Mouse (Mus musculus) midbrain, embryonic 11.5 days (tissue): Measurements from ENCODE around the gene Prdx3. TPM values are rescaled to one million over a fixed set of nuclear protein-coding genes. Genes with fewer than 3 reads are reported as not detected.
A peak's percentile ranks its signal among the peaks of the same experiment; 100 is the strongest.
"Not testable (repeated sequence)": the region's sequence is repeated elsewhere in the genome, so short reads cannot be mapped to it uniquely, and the experiment has no call there.

Experiments
- ATAC-seq: fragments of 200-750 bp; cut with Nextera tagmentation; 2 replicates; pipeline ENCODE4 v1.8.0; 2017; ENCODE audit warnings: moderate TSS enrichment, moderate library complexity; ENCODE audit not compliant: low FRiP score
- DNase-seq: peaks from one replicate; pipeline ENCODE4 v3.0.0; 2015; ENCODE audit warnings: low spot score; ENCODE audit errors: missing footprints
- H3K27ac ChIP-seq: fragments of 300-500 bp; sonication (generic); 2 replicates; pipeline ENCODE4 v1.5.1; 2014; ENCODE audit warnings: low read depth, low read length
- H3K27me3 ChIP-seq: fragments of 300-500 bp; sonication (generic); 2 replicates; pipeline ENCODE4 v1.6.1; 2014; ENCODE audit warnings: mild to moderate bottlenecking, low read length, moderate library complexity, mixed read lengths; ENCODE audit not compliant: control insufficient read depth, insufficient read depth
- H3K36me3 ChIP-seq: fragments of 300-500 bp; sonication (generic); 2 replicates; pipeline ENCODE4 v1.6.1; 2014; ENCODE audit warnings: mild to moderate bottlenecking, low read length, moderate library complexity, mixed read lengths; ENCODE audit not compliant: control insufficient read depth, insufficient read depth
- H3K4me1 ChIP-seq: fragments of 300-500 bp; sonication (generic); 2 replicates; pipeline ENCODE4 v1.6.1; 2014; ENCODE audit warnings: low read length; ENCODE audit not compliant: control insufficient read depth, insufficient read depth
- H3K4me2 ChIP-seq: fragments of 300-500 bp; sonication (generic); 2 replicates; pipeline ENCODE4 v1.6.1; 2014; ENCODE audit warnings: mild to moderate bottlenecking, moderate library complexity
- H3K4me3 ChIP-seq: fragments of 300-500 bp; sonication (generic); 2 replicates; pipeline ENCODE4 v1.5.1; 2014; ENCODE audit warnings: low read depth, low read length
- H3K9ac ChIP-seq: fragments of 300-500 bp; sonication (generic); 2 replicates; pipeline ENCODE4 v1.6.1; 2014; ENCODE audit warnings: low read length
- H3K9me3 ChIP-seq: fragments of 300-500 bp; sonication (generic); 2 replicates; pipeline ENCODE4 v1.6.1; 2016; ENCODE audit warnings: low read length; ENCODE audit not compliant: control insufficient read depth
- WGBS: fragments of 180-500 bp; shearing (Covaris S2); extraction: QIAGEN DNeasy Blood & Tissue Kit; methylation state at CpG from one replicate; pipeline ENCODE4 v1.1.7; 2014; 5-methylcytosine and 5-hydroxymethylcytosine counted together
- polyA plus RNA-seq: library from polyadenylated mRNA; unstranded; fragments of >200 nt; fragmentation: Nextera tagmentation; extraction: Ambion mirVana; gene quantifications from 2 replicates; pipeline ENCODE4 v1.2.1, GENCODE M21; 2014

Prdx3 gene
- polyA plus RNA-seq, 1 experiment from 2014 or later, result 122 TPM

DNA sequence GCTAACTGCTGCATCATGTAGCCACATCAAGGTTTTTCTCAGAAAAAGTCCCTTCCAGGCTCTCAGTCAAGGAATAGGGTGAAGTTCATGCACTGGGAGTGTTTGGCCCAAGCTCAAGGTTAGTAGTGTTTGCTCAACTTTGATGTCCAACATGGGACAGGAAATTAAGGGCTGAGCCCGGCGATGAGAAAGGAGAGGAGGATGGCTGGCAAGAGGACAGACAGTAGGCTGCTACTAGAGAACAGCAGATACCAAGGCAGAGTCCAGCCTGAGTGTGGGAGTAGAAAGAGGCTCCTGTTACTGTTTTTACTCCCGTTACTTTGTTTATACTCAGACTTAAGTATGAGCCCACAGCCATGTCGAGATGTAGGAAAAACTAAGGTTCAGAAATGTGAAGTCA is 855 bp downstream of the Prdx3 start:
- Histone ChIP-seq H3K4me1 (no peaks in the 10 kb centered on the region; the same call in 1 of the 2 replicates), H3K36me3 (no peaks in the 10 kb centered on the region), H3K27me3 (no peaks in the 10 kb centered on the region), H3K27ac (no peak overlapping the region), H3K4me3 (peak overlapping the region; percentile 60), H3K4me2 (peak overlapping the region; percentile 62), H3K9me3 (no peaks in the 10 kb centered on the region), H3K9ac (peak overlapping the region; percentile 79; the same call in 1 of the 2 replicates)
- ATAC-seq, result no peak
- 50% methylated on average over 4 of the region's 4 CpGs for WGBS
- DNase-seq, result no peak

DNA sequence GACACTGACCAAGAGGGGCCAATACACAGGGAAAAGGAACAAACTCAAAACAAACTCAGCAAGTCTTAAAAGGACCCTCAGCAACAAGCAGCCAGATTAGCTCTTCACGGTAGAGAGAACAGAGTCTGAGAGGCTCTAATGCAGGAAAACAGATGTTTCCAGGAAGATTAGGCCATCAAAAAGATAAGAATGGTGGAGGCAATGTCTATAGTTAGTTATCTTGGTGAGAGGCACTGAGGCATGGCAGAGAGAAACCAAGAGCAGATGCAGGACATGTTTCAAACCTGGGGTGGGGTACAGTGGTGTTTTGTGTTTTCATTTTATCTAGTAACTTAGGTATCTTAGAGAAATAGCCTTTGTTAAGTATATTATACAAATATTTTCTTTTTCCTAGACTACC is 2.1 kb downstream of the Prdx3 start:
- Histone ChIP-seq H3K4me2 (no peak overlapping the region), H3K27ac (no peak overlapping the region), H3K9ac (no peak overlapping the region), H3K4me1 (no peaks in the 10 kb centered on the region; the same call in 1 of the 2 replicates), H3K4me3 (no peak overlapping the region), H3K27me3 (no peaks in the 10 kb centered on the region), H3K36me3 (no peaks in the 10 kb centered on the region; the same call in 1 of the 2 replicates), H3K9me3 (no peaks in the 10 kb centered on the region)
- ATAC-seq, result no peak
- no peak for DNase-seq
- WGBS, result 16% methylated on average over 1 of the region's 1 CpGs

- Histone ChIP-seq H3K27me3 (no peaks in the 10 kb centered on the region), H3K36me3 (no peaks in the 10 kb centered on the region; the same call in 1 of the 2 replicates), H3K4me3 (no peak overlapping the region), H3K4me2 (no peak overlapping the region), H3K9me3 (no peaks in the 10 kb centered on the region), H3K27ac (no peak overlapping the region), H3K4me1 (no peaks in the 10 kb centered on the region; the same call in 1 of the 2 replicates), H3K9ac (no peak overlapping the region)
- ATAC-seq (no peak), DNase-seq (no peak)
- 88% methylated on average over 5 of the region's 5 CpGs for WGBS
Observed at GRCm38 (mm10) chr19:60871366-60871765, 3.0 kb downstream of the Prdx3 start.

- Histone ChIP-seq H3K9ac (no peak overlapping the region), H3K4me1 (no peaks in the 10 kb centered on the region; the same call in 1 of the 2 replicates), H3K27ac (no peak overlapping the region), H3K36me3 (no peaks in the 10 kb centered on the region; the same call in 1 of the 2 replicates), H3K4me3 (no peak overlapping the region), H3K9me3 (no peaks in the 10 kb centered on the region), H3K4me2 (no peak overlapping the region), H3K27me3 (no peaks in the 10 kb centered on the region)
- ATAC-seq (no peak), DNase-seq (no peak)
- WGBS, result 90% methylated on average over 1 of the region's 1 CpGs
Observed at GRCm38 (mm10) chr19:60870489-60870888, 3.9 kb downstream of the Prdx3 start.

GRCm38 (mm10) chr19:60866169-60866568 is 8.2 kb downstream of the Prdx3 start:
- WGBS, result 94% methylated on average over 4 of the region's 4 CpGs
- not testable (repeated sequence) for H3K9me3 ChIP-seq, DNase-seq, H3K4me2 ChIP-seq, H3K9ac ChIP-seq, H3K27me3 ChIP-seq, ATAC-seq, H3K4me1 ChIP-seq, H3K4me3 ChIP-seq, H3K27ac ChIP-seq, H3K36me3 ChIP-seq

DNA sequence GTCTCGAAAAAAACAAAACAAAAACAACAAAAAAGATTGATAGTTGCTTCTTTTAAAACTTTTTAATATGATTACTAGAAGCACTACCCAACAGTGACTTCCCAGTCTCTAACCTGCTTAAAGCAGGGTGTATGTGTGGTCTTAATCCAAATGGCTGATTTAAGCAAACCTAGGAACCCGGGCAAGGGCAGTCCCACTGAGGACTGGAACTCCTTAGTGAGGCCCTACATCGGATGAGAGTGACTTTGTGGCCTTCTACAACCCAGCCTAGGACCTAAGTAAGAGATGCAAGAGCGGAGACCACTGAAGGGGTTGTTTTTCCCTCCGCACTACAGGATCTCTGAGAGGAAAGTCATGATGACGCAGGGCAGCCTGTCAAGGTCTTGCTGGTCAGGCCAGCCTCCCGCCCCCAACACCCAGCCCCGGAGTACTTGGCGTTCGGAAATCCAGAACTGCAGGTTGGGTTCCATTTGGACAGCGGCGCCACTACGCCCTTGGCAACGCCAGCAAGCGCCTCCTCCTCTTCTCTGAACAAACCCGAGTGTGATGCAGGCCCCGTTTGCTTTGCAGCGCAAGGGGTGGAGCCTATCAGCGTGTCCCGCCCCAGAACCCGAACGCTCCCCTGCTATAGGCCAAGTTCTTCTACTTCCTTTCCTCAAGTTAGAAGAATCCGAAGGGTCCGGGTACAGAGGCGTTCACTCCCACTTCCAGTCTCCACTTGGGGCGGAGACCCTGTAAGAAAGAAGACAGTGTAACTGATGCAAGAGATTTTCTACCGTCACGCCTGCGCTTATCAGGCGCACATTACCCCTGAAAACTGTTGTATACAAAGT is 13.3 kb downstream of the Prdx3 start, which contains the start of gene Sfxn4:
TSS of gene Sfxn4 (minus strand) at position 612 of the 833 bp plus-strand sequence.
- Histone ChIP-seq H3K27ac (no peak within 1 kb of the TSS; the same call in 1 of the 2 replicates), H3K9ac (peak within 1 kb of the TSS; percentile 80), H3K9me3 (no peaks in the 10 kb centered on the region), H3K4me3 (peak within 1 kb of the TSS; percentile 60), H3K27me3 (no peaks in the 10 kb centered on the region), H3K36me3 (peaks cover 4% of the 10 kb centered on the region; the same call in 1 of the 2 replicates), H3K4me1 (no peaks in the 10 kb centered on the region), H3K4me2 (peak within 1 kb of the TSS; percentile 66)
- 4% methylated on average over 30 of the region's 30 CpGs for WGBS
- peak; percentile 98 for DNase-seq
- ATAC-seq, result peak; percentile 100

DNA sequence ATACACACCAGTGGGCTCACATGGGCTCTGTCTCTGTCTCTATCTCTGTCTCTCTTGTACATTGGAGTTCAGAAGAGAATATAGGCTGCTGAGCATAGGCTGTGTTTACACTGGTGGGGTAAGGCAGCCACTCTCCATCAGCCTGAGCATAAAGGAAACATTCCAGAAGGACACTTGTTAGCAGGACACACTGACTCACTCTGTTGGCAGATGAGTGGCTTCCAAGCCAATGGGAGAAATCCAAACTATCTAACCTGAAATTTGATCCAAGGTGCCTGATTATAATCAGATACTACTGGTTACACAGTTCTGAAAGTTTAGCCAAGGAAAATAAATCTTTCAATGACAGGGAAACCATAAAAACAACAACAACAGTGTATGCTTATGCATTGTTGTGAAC is 28.6 kb downstream of the Prdx3 start:
- H3K4me1 ChIP-seq, result no peaks in the 10 kb centered on the region

DNA sequence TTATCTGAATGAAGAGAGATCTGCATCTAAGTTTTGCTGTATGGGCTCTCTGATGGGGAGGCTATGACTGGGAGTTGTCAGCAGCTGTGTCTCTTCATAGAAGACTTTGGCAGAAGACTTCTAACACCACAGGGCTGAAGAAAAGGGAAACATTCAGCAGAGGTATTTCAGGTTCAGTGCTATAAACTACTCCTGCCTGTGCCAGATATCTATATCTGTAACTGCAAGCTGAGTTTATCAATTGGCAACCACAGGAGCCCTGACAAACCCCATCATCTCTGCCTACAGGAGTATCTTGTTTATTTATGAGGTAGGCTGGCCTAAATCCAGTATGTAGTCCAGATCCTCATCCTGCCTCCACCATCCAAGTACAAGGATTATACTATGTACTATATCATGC is 31.0 kb downstream of the Prdx3 start:
- no peak overlapping the region for H3K27ac ChIP-seq
- H3K27me3 ChIP-seq, result no peaks in the 10 kb centered on the region
- H3K4me2 ChIP-seq, result no peak overlapping the region
- no peaks in the 10 kb centered on the region for H3K9me3 ChIP-seq
- no peak for ATAC-seq
- no peak overlapping the region for H3K4me3 ChIP-seq
- H3K4me1 ChIP-seq, result no peaks in the 10 kb centered on the region
- H3K9ac ChIP-seq, result no peak overlapping the region
- H3K36me3 ChIP-seq, result no peaks in the 10 kb centered on the region
- DNase-seq, result no peak

More for the DNA sequence above, 28.6 kb downstream of the Prdx3 start:
- no peak for ATAC-seq
- Histone ChIP-seq H3K4me3 (no peak overlapping the region), H3K9me3 (no peaks in the 10 kb centered on the region), H3K9ac (no peak overlapping the region), H3K36me3 (no peaks in the 10 kb centered on the region), H3K27me3 (no peaks in the 10 kb centered on the region), H3K4me2 (no peak overlapping the region), H3K27ac (no peak overlapping the region)
- no peak for DNase-seq

GRCm38 (mm10) chr19:60837747-60838146 is 36.6 kb downstream of the Prdx3 start:
- peak; percentile 50; the same call in 1 of the 2 replicates for ATAC-seq

More at GRCm38 (mm10) chr19:60837747-60838146, 36.6 kb downstream of the Prdx3 start:
- H3K27ac ChIP-seq, result no peak overlapping the region
- H3K36me3 ChIP-seq, result peaks cover 5% of the 10 kb centered on the region
- DNase-seq, result peak; percentile 95
- no peaks in the 10 kb centered on the region for H3K4me1 ChIP-seq
- WGBS, result 87% methylated on average over 1 of the region's 1 CpGs
- no peaks in the 10 kb centered on the region for H3K9me3 ChIP-seq
- no peaks in the 10 kb centered on the region for H3K27me3 ChIP-seq
- no peak overlapping the region for H3K4me2 ChIP-seq
- no peak overlapping the region for H3K4me3 ChIP-seq
- no peak overlapping the region for H3K9ac ChIP-seq
